8 mouse cellular contexts compared by ENCODE assay signal in the genomic region with DNA sequence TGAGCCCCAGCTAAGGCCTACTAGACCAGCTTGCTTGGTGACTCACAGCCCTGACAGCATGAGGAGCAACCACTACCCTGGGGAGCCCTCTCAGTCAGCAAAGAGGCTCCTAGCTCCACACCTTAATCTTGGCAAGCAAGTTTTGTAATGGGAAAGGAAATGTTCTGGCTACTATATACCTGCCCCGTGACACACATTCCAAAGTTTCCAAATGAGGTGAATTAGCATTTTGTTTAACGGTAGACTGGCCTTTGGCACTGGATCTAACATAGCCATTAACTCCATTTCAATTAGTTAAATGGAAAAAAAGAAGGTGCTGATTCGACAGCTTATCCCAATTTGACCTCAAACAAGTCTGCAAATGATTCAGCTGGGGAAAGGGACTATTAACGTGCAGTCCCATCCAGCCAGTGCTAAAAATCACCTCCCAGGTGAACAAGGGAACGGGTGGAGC. TPM values are rescaled to one million over a fixed set of nuclear protein-coding genes. Genes with fewer than 3 reads are reported as not detected.
DNase-seq lines count a peak whose midpoint lies in the region; ATAC-seq and TF ChIP-seq lines count a peak whose summit lies in the region.

No protein-coding gene starts in this region.

- no peaks in the 10 kb centered on the region for H3K27me3 ChIP-seq in liver, postnatal 0 days (ENCODE audit: insufficient read depth, low read length)

- no peak overlapping the region for H3K9ac ChIP-seq in liver, postnatal 0 days (replicated peaks)

- H3K4me2 ChIP-seq in liver, postnatal 0 days (ENCODE audit: low read depth, low read length) = 0 out of 2 replicates have a peak overlapping the region, but pooled peaks have one; percentile 84

- no peaks in the 10 kb centered on the region for H3K9me3 ChIP-seq in liver, postnatal 0 days (ENCODE audit: low read length)

- TF ChIP-seq CTCF in liver, postnatal 0 days (IDR thresholded peaks at IDR 0.05; ENCODE audit: low read depth) = no peak

- H3K36me3 ChIP-seq in liver, postnatal 0 days (replicated peaks; ENCODE audit: insufficient read depth, low read length) = peaks cover 21% of the 10 kb centered on the region

- ATAC-seq in liver, postnatal 0 days = no peak

- TF ChIP-seq EP300 in liver, postnatal 0 days (IDR thresholded peaks at IDR 0.05; ENCODE audit: low read depth) = no peak

- H3K27ac ChIP-seq in brown adipose tissue, adult 24 weeks (replicated peaks; ENCODE audit: low read depth, low read length) = no peak overlapping the region
- H3K27ac ChIP-seq in liver, postnatal 0 days (ENCODE audit: low read depth) = no peak overlapping the region

- 72% methylated on average over 5 of the region's 5 CpGs for WGBS in liver, postnatal 0 days (ENCODE audit: insufficient replicate concordance)

- H3K4me1 ChIP-seq in brown adipose tissue, adult 24 weeks (ENCODE audit: control insufficient read depth, insufficient read depth, insufficient read length, low read length) = peaks cover 5% of the 10 kb centered on the region; the same call in 1 of the 2 replicates
- peaks cover 4% of the 10 kb centered on the region for H3K4me1 ChIP-seq in liver, postnatal 0 days (ENCODE audit: insufficient read depth)

- peak; percentile 24 for DNase-seq in adrenal gland, postnatal 14 days
- DNase-seq in adrenal gland, adult (ENCODE audit: inconsistent age in 2 of 2, low spot score in 1 of 2) = no peak
- DNase-seq in induced T-regulatory cell, adult 2 months (ENCODE audit: low read depth) = peak; percentile 25
- DNase-seq in liver, postnatal 0 days = no peak
- DNase-seq in embryo, embryonic 11 days = no peak
- DNase-seq in layer of hippocampus, adult 8-10 months (ENCODE audit: low spot score in 2 of 2) = no peak
- no peak for DNase-seq in urinary bladder, adult 2 months (ENCODE audit: low spot score)

- peak overlapping the region; percentile 44 for H3K4me3 ChIP-seq in brown adipose tissue, adult 24 weeks (ENCODE audit: insufficient read depth, low read depth, low read length)
- no peak overlapping the region for H3K4me3 ChIP-seq in liver, postnatal 0 days (ENCODE audit: low read depth, low read length)

RNA-seq across cellular contexts. Expression of gene Bod1, which starts 1.2 kb away (rescaled TPM):
- total RNA-seq in adrenal gland, postnatal 14 days (2021) = 46.0 and 52.8 TPM in 2 replicates
- polyA plus RNA-seq in brown adipose tissue, adult 24 weeks (2012; ENCODE audit: insufficient read depth, insufficient read length, missing spikeins) = 39.1 and 45.5 TPM in 2 replicates
- 13.8 and 16.6 TPM in 2 replicates for polyA plus RNA-seq in liver, postnatal 0 days (2015; fragmentation: Nextera tagmentation; extraction: Ambion mirVana)
- total RNA-seq in layer of hippocampus, adult 8-10 months (2022) = 100 to 1,000 TPM in 1 of 4 experiments, 10 to 100 TPM in 3; 91.2 to 101 (median 93.4) TPM
- polyA plus RNA-seq in urinary bladder, adult 2 months (2012; rRNA removed) = 89.8 and 96.1 TPM in 2 replicates

Comparison
In these comparisons a context has a peak if more than half of its experiments do, and no peak if none do; other contexts are left out.
1. DNase-seq: peak in adrenal gland, postnatal 14 days (single experiment) and induced T-regulatory cell, adult 2 months (single experiment); none in adrenal gland, adult (0 of 2), liver, postnatal 0 days (single experiment), embryo, embryonic 11 days (single experiment), layer of hippocampus, adult 8-10 months (0 of 2) and urinary bladder, adult 2 months (single experiment).